Mouse (Mus musculus) brain, embryonic 14.5 days (tissue): ENCODE results near the gene Rgs21. TPM values are rescaled to one million over a fixed set of nuclear protein-coding genes. Genes with fewer than 3 reads are reported as not detected.

Experiments used
- DNase-seq: peaks from one replicate; pipeline ENCODE4 v3.0.0-alpha.2; 2011; ENCODE audit warnings: low read depth
- CTCF ChIP-seq: fragments of 200-500 bp; IDR thresholded peaks from 2 replicates; pipeline ENCODE4 v1.5.1; 2012; ENCODE audit warnings: inconsistent platforms, mild to moderate bottlenecking, moderate library complexity, borderline replicate concordance; ENCODE audit not compliant: insufficient read depth, insufficient read length; ENCODE audit errors: extremely low read depth
- POLR2A ChIP-seq: fragments of 200-500 bp; IDR thresholded peaks from 2 replicates; pipeline ENCODE4 v1.6.1; 2012; ENCODE audit warnings: mild to moderate bottlenecking, inconsistent platforms, borderline replicate concordance; ENCODE audit not compliant: poor library complexity, insufficient read depth, insufficient read length, severe bottlenecking; ENCODE audit errors: extremely low read depth
- polyA plus RNA-seq: library from polyadenylated mRNA; depleted of rRNA; stranded (reverse); fragments of >200 nt; gene quantifications from 2 replicates; pipeline ENCODE4 v1.2.3, GENCODE M21; 2012; rRNA removed

Rgs21 gene
- polyA plus RNA-seq, 1 experiment: not detected

DNA sequence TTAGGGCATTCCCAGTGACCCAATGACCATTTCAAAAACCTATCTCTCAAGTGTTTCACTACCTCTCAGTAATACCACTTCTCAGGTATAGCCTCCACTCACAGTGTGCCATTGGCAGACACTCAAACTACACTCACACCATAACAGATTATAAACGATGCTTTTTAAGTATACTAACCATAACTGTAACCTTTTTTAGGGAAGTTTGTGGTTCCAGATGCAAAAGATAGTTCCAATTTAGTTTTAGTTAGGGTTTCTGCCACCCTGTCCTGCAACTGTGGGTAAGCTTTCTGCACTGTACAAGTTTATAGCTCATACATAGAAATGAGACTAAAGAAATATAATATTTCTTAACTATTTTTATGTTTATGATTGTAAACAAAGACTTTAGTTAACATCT is 67.7 kb downstream of the Rgs21 start:
- no peak for TF ChIP-seq CTCF
- no peak for TF ChIP-seq POLR2A
- no peak for DNase-seq

DNA sequence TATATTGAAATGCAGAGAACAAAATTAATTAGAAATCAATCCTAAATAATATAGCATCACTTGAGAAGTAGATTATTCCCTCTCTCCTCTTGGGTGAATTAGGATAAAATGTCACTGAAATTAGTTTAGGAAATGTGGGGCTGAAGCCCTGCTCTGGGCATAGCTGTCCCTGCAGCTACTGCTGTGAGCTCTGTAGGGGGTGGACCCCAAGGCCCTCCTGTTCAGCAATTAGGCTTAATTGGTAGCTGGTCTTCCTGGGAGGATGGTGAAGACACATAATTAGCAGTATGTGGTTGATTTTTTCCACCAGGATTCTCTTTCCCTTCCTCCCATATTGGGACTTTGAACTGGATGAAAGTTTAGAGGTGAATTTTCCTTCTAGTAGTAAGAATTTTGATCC is 68.7 kb downstream of the Rgs21 start:
- TF ChIP-seq CTCF: no peak
- TF ChIP-seq POLR2A: no peak
- DNase-seq: peak; percentile 41

DNA sequence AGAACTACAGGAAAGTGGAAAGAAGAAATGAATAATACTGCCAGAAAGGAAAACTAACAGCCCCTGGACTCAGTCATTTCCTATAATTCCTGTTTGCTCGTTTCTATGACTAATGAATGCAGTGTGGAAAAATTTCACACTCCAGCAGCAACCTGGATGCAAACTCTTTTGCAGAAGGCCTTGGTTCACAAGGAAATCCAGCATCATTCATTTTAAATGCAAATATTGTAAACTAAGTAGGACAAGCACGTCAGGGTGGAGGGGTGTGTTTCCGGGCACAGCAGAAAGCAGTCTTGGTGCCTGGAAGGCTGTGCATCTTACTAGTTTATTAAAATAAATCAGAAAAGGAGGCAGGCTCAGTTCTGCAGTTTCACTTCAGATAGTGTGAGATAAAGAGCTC is 69.4 kb downstream of the Rgs21 start:
- TF ChIP-seq CTCF: no peak
- no peak for TF ChIP-seq POLR2A
- peak; percentile 30 for DNase-seq

DNA sequence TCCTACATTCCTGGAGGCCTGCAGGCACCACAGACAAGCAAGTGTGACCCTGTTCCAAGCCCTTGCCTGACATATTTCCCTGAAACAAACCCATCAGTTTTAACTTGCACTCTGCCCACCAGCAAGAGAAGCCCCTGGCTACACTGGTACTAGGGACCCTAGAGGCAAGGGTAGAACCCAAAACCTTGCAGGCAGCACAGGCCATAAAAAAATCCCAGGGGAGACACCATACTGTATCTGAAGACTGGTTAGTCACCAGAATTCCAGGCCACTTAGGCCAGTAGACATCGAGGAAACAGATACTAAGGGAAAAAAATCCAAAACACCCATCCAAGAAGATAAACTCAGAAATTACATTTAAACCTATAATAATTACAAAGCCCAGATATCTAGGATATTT is 74.1 kb downstream of the Rgs21 start:
- no peak for DNase-seq
- no peak for TF ChIP-seq POLR2A
- TF ChIP-seq CTCF: no peak

DNA sequence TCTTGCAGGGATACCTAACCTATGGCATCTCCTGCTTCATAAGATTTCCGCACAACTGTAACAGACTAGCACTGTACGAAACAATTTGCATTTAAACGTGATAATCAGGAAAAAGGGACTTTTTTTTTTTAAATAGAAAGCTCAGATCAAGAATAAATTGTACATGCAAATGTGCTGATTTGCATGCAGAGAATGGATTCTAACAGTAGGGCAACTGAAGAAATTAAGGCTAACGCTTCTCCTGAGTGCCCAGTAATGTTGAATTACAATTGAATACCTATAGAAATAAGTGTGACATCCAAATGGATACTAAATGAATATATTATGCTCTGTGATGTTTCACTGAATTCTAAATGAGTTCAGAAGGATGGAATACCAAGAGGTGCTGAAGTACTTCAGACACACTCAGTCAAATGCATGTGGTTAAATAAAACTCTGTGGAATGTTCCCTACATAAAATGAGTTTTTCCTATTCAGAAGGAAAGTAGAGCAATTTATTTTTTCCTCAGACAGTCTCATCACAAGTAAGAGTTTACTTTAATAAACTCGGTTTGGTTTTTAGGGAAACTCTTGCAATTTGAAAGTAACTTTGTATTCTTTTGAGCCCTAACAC is 79.1 kb downstream of the Rgs21 start:
- TF ChIP-seq POLR2A (no peak), CTCF (no peak)
- DNase-seq: peak; percentile 62

Other genes with a start within 250 kb of the Rgs21 start
- gene Rgs18, start 207.8 kb upstream of the Rgs21 start, polyA plus RNA-seq: 0.10 and 0.25 TPM in 2 replicates